In the genomic region with DNA sequence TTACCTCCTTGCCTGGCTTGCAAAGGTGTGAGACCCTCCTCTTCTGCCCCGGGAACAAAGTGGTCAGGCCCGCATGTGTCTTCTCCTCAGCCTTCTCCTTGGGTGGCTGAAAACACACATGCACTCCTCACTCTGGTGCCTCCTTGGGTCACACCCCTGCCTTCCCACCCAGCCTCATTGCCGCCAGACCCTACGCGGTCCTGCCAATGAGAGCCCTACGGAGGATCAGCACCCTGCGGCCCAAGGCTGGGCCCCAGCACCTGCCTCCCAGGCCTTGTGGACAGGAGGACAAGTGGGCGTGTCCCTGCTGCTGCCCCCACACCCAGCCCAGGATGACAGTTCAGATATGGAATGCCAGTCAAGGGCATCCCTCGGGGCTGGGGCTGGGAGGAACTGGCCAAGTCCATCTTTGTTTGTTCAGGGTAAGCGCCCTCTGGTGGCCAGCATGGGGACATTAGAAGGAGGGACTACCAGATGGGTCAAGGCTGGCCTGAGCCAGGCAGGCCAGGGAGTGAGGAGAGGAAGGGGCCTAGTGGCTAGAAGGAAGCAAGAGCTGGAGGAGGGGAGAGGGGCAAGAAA, we compare ENCODE assay signal across 8 mouse cellular contexts. TPM values are rescaled to one million over a fixed set of nuclear protein-coding genes. Genes with fewer than 3 reads are reported as not detected.
DNase-seq lines count a peak whose midpoint lies in the region; ATAC-seq and TF ChIP-seq lines count a peak whose summit lies in the region.

No protein-coding gene starts in this region.

- no peaks in the 10 kb centered on the region for H3K9me3 ChIP-seq in forebrain, embryonic 10.5 days
- no peaks in the 10 kb centered on the region for H3K9me3 ChIP-seq in hindbrain, embryonic 11.5 days (ENCODE audit: control insufficient read depth, low read length)
- H3K9me3 ChIP-seq in liver, embryonic 12.5 days (replicated peaks): no peaks in the 10 kb centered on the region

- H3K4me2 ChIP-seq in hindbrain, embryonic 11.5 days (replicated peaks; ENCODE audit: low read depth, low read length): no peak overlapping the region
- H3K4me2 ChIP-seq in liver, embryonic 12.5 days: no peak overlapping the region

- intact Hi-C loops in left cerebral cortex, adult 2 months (cut with DNase I): loop anchor here (1.0 kb wide), 1 partner anchor 102 kb away; no protein-coding TSS in a partner anchor

- no peak overlapping the region for H3K9ac ChIP-seq in hindbrain, embryonic 11.5 days (ENCODE audit: low read depth, low read length)
- 0 out of 2 replicates have a peak overlapping the region, but pooled peaks have one; percentile 19 for H3K9ac ChIP-seq in liver, embryonic 12.5 days

- no peak for TF ChIP-seq POLR2A in bone marrow, adult 2 months (IDR thresholded peaks at IDR 0.05; ENCODE audit: borderline replicate concordance, control insufficient read depth, low read depth, low read length)

- TF ChIP-seq CTCF in left cerebral cortex, adult 2 months (IDR thresholded peaks at IDR 0.05): peak; percentile 81
- peak; percentile 84 for TF ChIP-seq CTCF in bone marrow, adult 2 months (IDR thresholded peaks at IDR 0.05; ENCODE audit: control insufficient read depth, insufficient read depth, low read length)

- ATAC-seq in hindbrain, embryonic 11.5 days (ENCODE audit: low FRiP score): peak; percentile 73
- 0 out of 2 replicates have a peak, but pooled peaks have one; percentile 2 for ATAC-seq in liver, embryonic 12.5 days

- H3K4me1 ChIP-seq in bone marrow, adult 2 months (ENCODE audit: control insufficient read depth, insufficient read depth, low read length): peaks cover 4% of the 10 kb centered on the region
- H3K4me1 ChIP-seq in forebrain, embryonic 10.5 days: peaks cover 10% of the 10 kb centered on the region; the same call in 1 of the 2 replicates
- no peaks in the 10 kb centered on the region for H3K4me1 ChIP-seq in hindbrain, embryonic 11.5 days (replicated peaks; ENCODE audit: control insufficient read depth, insufficient read depth, low read length)
- peaks cover 63% of the 10 kb centered on the region for H3K4me1 ChIP-seq in liver, embryonic 12.5 days

- no peaks in the 10 kb centered on the region for H3K27me3 ChIP-seq in forebrain, embryonic 10.5 days (ENCODE audit: poor library complexity, severe bottlenecking)
- H3K27me3 ChIP-seq in hindbrain, embryonic 11.5 days (ENCODE audit: control insufficient read depth, insufficient read depth, low read length): no peaks in the 10 kb centered on the region
- no peaks in the 10 kb centered on the region for H3K27me3 ChIP-seq in liver, embryonic 12.5 days (replicated peaks)

- no peak overlapping the region for H3K27ac ChIP-seq in left cerebral cortex, adult 2 months
- peak overlapping the region; percentile 16; the same call in 1 of the 2 replicates for H3K27ac ChIP-seq in bone marrow, adult 2 months (ENCODE audit: control insufficient read depth, insufficient read depth, low read depth, low read length, poor library complexity)
- no peak overlapping the region for H3K27ac ChIP-seq in forebrain, embryonic 10.5 days
- no peak overlapping the region for H3K27ac ChIP-seq in hindbrain, embryonic 11.5 days (ENCODE audit: low read depth, low read length)
- H3K27ac ChIP-seq in liver, embryonic 12.5 days: peak overlapping the region; percentile 81

- peak in 1 of 2 experiments; percentile 57 for DNase-seq in left cerebral cortex, adult 2 months (ENCODE audit: extremely low spot score in 1 of 2, low spot score in 2 of 2)
- no peak for DNase-seq in left cerebral cortex, adult 8-10 months (ENCODE audit: low spot score in 2 of 2)
- peak; percentile 77 for DNase-seq in forebrain, embryonic 10.5 days (ENCODE audit: extremely low spot score, low spot score)
- peak; percentile 82 for DNase-seq in hindbrain, embryonic 11.5 days (ENCODE audit: low spot score)
- peak; percentile 78 for DNase-seq in neural tube, embryonic 10.5 days (ENCODE audit: extremely low spot score, low spot score)
- peak; percentile 92 for DNase-seq in testis, postnatal 10 days (ENCODE audit: low spot score)

- H3K36me3 ChIP-seq in forebrain, embryonic 10.5 days (replicated peaks): peaks cover 75% of the 10 kb centered on the region
- H3K36me3 ChIP-seq in hindbrain, embryonic 11.5 days (ENCODE audit: control insufficient read depth, insufficient read depth, low read length): 0 out of 2 replicates have a peak, but pooled peaks cover 9% of the 10 kb centered on the region
- peaks cover 83% of the 10 kb centered on the region for H3K36me3 ChIP-seq in liver, embryonic 12.5 days

- 78% methylated on average over 10 of the region's 10 CpGs for WGBS in bone marrow, adult 2 months
- 75% methylated on average over 10 of the region's 10 CpGs for WGBS in forebrain, embryonic 10.5 days
- WGBS in hindbrain, embryonic 11.5 days: 76% methylated on average over 10 of the region's 10 CpGs
- WGBS in liver, embryonic 12.5 days (ENCODE audit: insufficient replicate concordance): 69% methylated on average over 10 of the region's 10 CpGs

- no peak overlapping the region for H3K4me3 ChIP-seq in left cerebral cortex, adult 2 months
- no peak overlapping the region for H3K4me3 ChIP-seq in bone marrow, adult 2 months (replicated peaks; ENCODE audit: control insufficient read depth, low read depth, low read length)
- H3K4me3 ChIP-seq in forebrain, embryonic 10.5 days: 0 out of 2 replicates have a peak overlapping the region, but pooled peaks have one; percentile 5
- H3K4me3 ChIP-seq in hindbrain, embryonic 11.5 days (ENCODE audit: low read depth, low read length): no peak overlapping the region
- H3K4me3 ChIP-seq in liver, embryonic 12.5 days: no peak overlapping the region

RNA-seq across cellular contexts. Expression of gene Atp8b3, which starts 9.6 kb away (rescaled TPM):
- total RNA-seq in left cerebral cortex, adult 2 months (2021): under 1 TPM; 0.11 to 0.63 TPM
- under 1 TPM in 3 of 4 experiments, not detected in 1; 0.08 to 0.21 (median 0.18) TPM for total RNA-seq in left cerebral cortex, adult 8-10 months (2022)
- polyA plus RNA-seq in bone marrow, adult 2 months (2011; ENCODE audit: insufficient read depth, insufficient read length, low replicate concordance, missing spikeins): not detected in 2 replicates
- 0.51 and 0.71 TPM in 2 replicates for polyA plus RNA-seq in forebrain, embryonic 10.5 days (2016; fragmentation: Nextera tagmentation; extraction: Ambion mirVana)
- polyA plus RNA-seq in hindbrain, embryonic 11.5 days (2014; fragmentation: Nextera tagmentation; extraction: Ambion mirVana): 0.86 and 0.95 TPM in 2 replicates
- 0.02 and 0.08 TPM in 2 replicates for polyA plus RNA-seq in liver, embryonic 12.5 days (2016; fragmentation: Nextera tagmentation; extraction: Ambion mirVana)

RNA-seq across cellular contexts. Expression of gene Rexo1, which starts 12.8 kb away (rescaled TPM):
- total RNA-seq in left cerebral cortex, adult 2 months (2021): 10 to 100 TPM; 46.5 to 51.3 TPM
- total RNA-seq in left cerebral cortex, adult 8-10 months (2022): 10 to 100 TPM; 40.7 to 46.6 (median 44.7) TPM
- polyA plus RNA-seq in bone marrow, adult 2 months (2011; ENCODE audit: insufficient read depth, insufficient read length, low replicate concordance, missing spikeins): 46.3 and 55.3 TPM in 2 replicates
- 32.8 and 34.8 TPM in 2 replicates for polyA plus RNA-seq in forebrain, embryonic 10.5 days (2016; fragmentation: Nextera tagmentation; extraction: Ambion mirVana)
- 21.6 and 22.5 TPM in 2 replicates for polyA plus RNA-seq in hindbrain, embryonic 11.5 days (2014; fragmentation: Nextera tagmentation; extraction: Ambion mirVana)
- 23.2 and 23.9 TPM in 2 replicates for polyA plus RNA-seq in liver, embryonic 12.5 days (2016; fragmentation: Nextera tagmentation; extraction: Ambion mirVana)

RNA-seq across cellular contexts. Expression of gene Klf16, which starts 28.6 kb away (rescaled TPM):
- 10 to 100 TPM; 48.2 to 59.7 TPM for total RNA-seq in left cerebral cortex, adult 2 months (2021)
- 10 to 100 TPM; 53.0 to 65.9 (median 61.2) TPM for total RNA-seq in left cerebral cortex, adult 8-10 months (2022)
- polyA plus RNA-seq in bone marrow, adult 2 months (2011; ENCODE audit: insufficient read depth, insufficient read length, low replicate concordance, missing spikeins): 13.4 and 18.6 TPM in 2 replicates
- 7.4 and 7.5 TPM in 2 replicates for polyA plus RNA-seq in forebrain, embryonic 10.5 days (2016; fragmentation: Nextera tagmentation; extraction: Ambion mirVana)
- polyA plus RNA-seq in hindbrain, embryonic 11.5 days (2014; fragmentation: Nextera tagmentation; extraction: Ambion mirVana): 3.9 and 4.2 TPM in 2 replicates
- 24.0 and 24.7 TPM in 2 replicates for polyA plus RNA-seq in liver, embryonic 12.5 days (2016; fragmentation: Nextera tagmentation; extraction: Ambion mirVana)

RNA-seq across cellular contexts. Expression of gene Abhd17a, which starts 41.6 kb away (rescaled TPM):
- total RNA-seq in left cerebral cortex, adult 2 months (2021): 100 to 1,000 TPM; 185 to 191 TPM
- 100 to 1,000 TPM; 157 to 168 (median 166) TPM for total RNA-seq in left cerebral cortex, adult 8-10 months (2022)
- 44.4 and 53.1 TPM in 2 replicates for polyA plus RNA-seq in bone marrow, adult 2 months (2011; ENCODE audit: insufficient read depth, insufficient read length, low replicate concordance, missing spikeins)
- polyA plus RNA-seq in forebrain, embryonic 10.5 days (2016; fragmentation: Nextera tagmentation; extraction: Ambion mirVana): 71.8 and 75.5 TPM in 2 replicates
- polyA plus RNA-seq in hindbrain, embryonic 11.5 days (2014; fragmentation: Nextera tagmentation; extraction: Ambion mirVana): 98.8 and 108 TPM in 2 replicates
- polyA plus RNA-seq in liver, embryonic 12.5 days (2016; fragmentation: Nextera tagmentation; extraction: Ambion mirVana): 86.4 and 88.9 TPM in 2 replicates

RNA-seq across cellular contexts. Expression of gene Onecut3, which starts 53.9 kb away (rescaled TPM):
- not detected for total RNA-seq in left cerebral cortex, adult 2 months (2021)
- total RNA-seq in left cerebral cortex, adult 8-10 months (2022): not detected
- not detected in 2 replicates for polyA plus RNA-seq in bone marrow, adult 2 months (2011; ENCODE audit: insufficient read depth, insufficient read length, low replicate concordance, missing spikeins)
- 0.05 and 0.07 TPM in 2 replicates for polyA plus RNA-seq in forebrain, embryonic 10.5 days (2016; fragmentation: Nextera tagmentation; extraction: Ambion mirVana)
- 2.1 and 3.5 TPM in 2 replicates for polyA plus RNA-seq in hindbrain, embryonic 11.5 days (2014; fragmentation: Nextera tagmentation; extraction: Ambion mirVana)
- polyA plus RNA-seq in liver, embryonic 12.5 days (2016; fragmentation: Nextera tagmentation; extraction: Ambion mirVana): 0.29 and 0.33 TPM in 2 replicates

Comparison
In these comparisons a context has a peak if more than half of its experiments do, and no peak if none do; other contexts are left out.
1. DNase-seq: peak in forebrain, embryonic 10.5 days (single experiment), hindbrain, embryonic 11.5 days (single experiment), neural tube, embryonic 10.5 days (single experiment) and testis, postnatal 10 days (single experiment); none in left cerebral cortex, adult 8-10 months (0 of 2).
2. H3K27ac ChIP-seq: peak in bone marrow, adult 2 months (single experiment) and liver, embryonic 12.5 days (single experiment); none in left cerebral cortex, adult 2 months (single experiment), forebrain, embryonic 10.5 days (single experiment) and hindbrain, embryonic 11.5 days (single experiment).